Mouse (Mus musculus): Measurements from ENCODE around the gene Samhd1. TPM values are rescaled to one million over a fixed set of nuclear protein-coding genes. Genes with fewer than 3 reads are reported as not detected.

The Samhd1 gene
- polyA plus RNA-seq, 1 experiment from 2014 or later = 22.7 TPM

- Histone ChIP-seq H3K9ac (no peak overlapping the region), H3K27ac (replicated peaks) (no peak overlapping the region), H3K9me3 (replicated peaks) (no peaks in the 10 kb centered on the region), H3K27me3 (no peaks in the 10 kb centered on the region), H3K4me1 (peaks cover 50% of the 10 kb centered on the region), H3K36me3 (peaks cover 60% of the 10 kb centered on the region), H3K4me2 (replicated peaks) (no peak overlapping the region), H3K4me3 (replicated peaks) (no peak overlapping the region)
- WGBS = 79% methylated on average over 8 of the region's 8 CpGs
- ATAC-seq (ENCODE audit: insufficient number of reproducible peaks, low FRiP score, low TSS enrichment, low read depth) = no peak
Measured at GRCm38 (mm10) chr2:157052448-157052847, 82.6 kb downstream of the Samhd1 start.

DNA sequence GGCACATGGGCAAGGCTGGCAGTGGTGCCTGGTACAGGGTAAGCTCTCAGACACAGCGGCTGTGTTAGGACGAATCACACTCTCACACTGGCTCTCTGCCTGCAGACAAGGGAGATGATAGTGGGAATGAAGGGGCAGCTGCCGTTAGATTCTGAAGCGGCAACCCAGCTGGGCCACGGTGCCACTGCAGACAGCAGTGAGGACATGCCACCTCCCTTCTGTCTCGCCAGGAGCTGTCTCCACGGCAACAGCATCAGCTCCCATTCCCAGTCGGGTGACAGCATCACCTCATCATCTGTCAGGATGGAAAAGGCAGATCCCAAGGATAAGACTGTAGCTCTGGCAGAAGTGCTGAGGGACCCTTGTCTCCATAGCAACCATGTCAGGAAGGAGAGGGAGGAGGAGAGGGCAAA, 85.2 kb downstream of the Samhd1 start:
- peaks cover 33% of the 10 kb centered on the region for H3K4me1 ChIP-seq
- H3K4me3 ChIP-seq (replicated peaks) = no peak overlapping the region
- no peak overlapping the region for H3K9ac ChIP-seq
- no peak overlapping the region for H3K4me2 ChIP-seq (replicated peaks)
- H3K9me3 ChIP-seq (replicated peaks) = no peaks in the 10 kb centered on the region
- H3K36me3 ChIP-seq = peaks cover 77% of the 10 kb centered on the region
- H3K27ac ChIP-seq (replicated peaks) = no peak overlapping the region
- H3K27me3 ChIP-seq = no peaks in the 10 kb centered on the region
- 67% methylated on average over 8 of the region's 8 CpGs for WGBS
- ATAC-seq (ENCODE audit: insufficient number of reproducible peaks, low FRiP score, low TSS enrichment, low read depth) = no peak

DNA sequence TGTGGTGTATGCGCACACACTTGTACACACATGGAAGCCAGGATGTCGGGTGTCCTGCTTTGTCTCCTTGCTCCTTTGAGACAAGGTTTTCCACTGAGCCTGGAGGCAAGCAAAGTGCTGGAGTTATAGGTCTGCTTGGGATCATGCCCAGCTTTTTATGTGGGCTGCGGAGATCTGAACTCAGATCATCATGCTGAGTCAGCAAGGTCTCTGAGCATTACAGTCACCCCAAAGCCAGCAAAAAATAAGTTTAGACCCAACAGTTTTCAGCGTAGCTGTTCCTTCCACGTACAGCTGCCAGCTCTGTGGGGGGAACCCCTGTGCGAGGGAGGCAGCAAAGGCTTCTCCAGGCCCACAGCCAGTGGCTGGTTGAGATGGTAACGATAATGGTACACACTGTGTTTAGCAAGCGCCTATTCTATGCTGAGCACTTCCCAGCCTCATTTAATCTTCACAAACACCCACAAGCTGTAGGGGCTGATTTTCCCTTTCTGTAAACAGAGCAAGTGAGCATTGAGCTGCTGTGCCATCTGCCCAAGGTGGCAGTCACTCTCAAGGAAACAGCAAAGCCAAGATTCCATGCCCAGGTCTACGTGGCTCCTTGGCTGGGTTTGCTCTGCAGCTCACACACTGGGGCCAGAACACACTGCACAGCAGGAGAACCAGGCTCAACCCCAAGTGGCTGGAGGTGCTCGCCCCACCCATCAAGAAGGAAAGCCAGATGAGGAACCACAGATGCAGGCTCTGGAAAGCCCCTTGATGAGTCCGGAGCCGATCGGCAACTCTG, 86.5 kb downstream of the Samhd1 start:
- H3K27ac ChIP-seq (replicated peaks) = peak overlapping the region; percentile 44; the same call in 1 of the 2 replicates
- no peak for ATAC-seq (ENCODE audit: insufficient number of reproducible peaks, low FRiP score, low TSS enrichment, low read depth)
- no peak overlapping the region for H3K9ac ChIP-seq

More for the DNA sequence above, 86.5 kb downstream of the Samhd1 start:
- WGBS = 71% methylated on average over 13 of the region's 13 CpGs
- Histone ChIP-seq H3K4me1 (peaks cover 28% of the 10 kb centered on the region), H3K4me3 (replicated peaks) (no peak overlapping the region), H3K4me2 (replicated peaks) (no peak overlapping the region), H3K36me3 (peaks cover 77% of the 10 kb centered on the region), H3K27me3 (no peaks in the 10 kb centered on the region), H3K9me3 (replicated peaks) (no peaks in the 10 kb centered on the region)

Other genes starting within 250 kb of the Samhd1 start
- gene Sla2, start 248.1 kb downstream of the Samhd1 start, polyA plus RNA-seq (2015; fragmentation: Nextera tagmentation; extraction: Ambion mirVana) = 0.52 and 0.56 TPM in 2 replicates
- gene Ndrg3, start 143.2 kb downstream of the Samhd1 start, polyA plus RNA-seq (2015; fragmentation: Nextera tagmentation; extraction: Ambion mirVana) = 52.9 and 53.9 TPM in 2 replicates
- gene Dsn1, start 128.1 kb downstream of the Samhd1 start, polyA plus RNA-seq (2015; fragmentation: Nextera tagmentation; extraction: Ambion mirVana) = 27.5 and 28.2 TPM in 2 replicates
- gene Soga1, start 56.0 kb downstream of the Samhd1 start, polyA plus RNA-seq (2015; fragmentation: Nextera tagmentation; extraction: Ambion mirVana) = 3.5 and 4.4 TPM in 2 replicates
- not detected in 2 replicates for gene Tldc2, start 48.2 kb downstream of the Samhd1 start, polyA plus RNA-seq (2015; fragmentation: Nextera tagmentation; extraction: Ambion mirVana)
- 18.7 and 19.6 TPM in 2 replicates for gene Rbl1, start 69.3 kb upstream of the Samhd1 start, polyA plus RNA-seq (2015; fragmentation: Nextera tagmentation; extraction: Ambion mirVana)
- gene Rpn2, start 143.8 kb upstream of the Samhd1 start, polyA plus RNA-seq (2015; fragmentation: Nextera tagmentation; extraction: Ambion mirVana) = 303 and 311 TPM in 2 replicates
- gene Mroh8, start 144.3 kb upstream of the Samhd1 start, polyA plus RNA-seq (2015; fragmentation: Nextera tagmentation; extraction: Ambion mirVana) = 0.69 and 0.77 TPM in 2 replicates
- not detected in 2 replicates for gene Ghrh, start 212.2 kb upstream of the Samhd1 start, polyA plus RNA-seq (2015; fragmentation: Nextera tagmentation; extraction: Ambion mirVana)
- gene Manbal, start 232.3 kb upstream of the Samhd1 start, polyA plus RNA-seq (2015; fragmentation: Nextera tagmentation; extraction: Ambion mirVana) = 89.8 and 92.3 TPM in 2 replicates